Mouse (Mus musculus) CD8-positive naive resting alpha-beta T cell, adult 57 days (primary cell): ENCODE results near the gene Zc3h8. TPM values are rescaled to one million over a fixed set of nuclear protein-coding genes. Genes with fewer than 3 reads are reported as not detected.

Source experiments
- total RNA-seq: library from RNA; stranded (reverse); gene quantifications from one replicate; pipeline ENCODE4 v1.2.4, GENCODE M21; 2023

Zc3h8 gene
- 6.5 TPM for total RNA-seq

DNA sequence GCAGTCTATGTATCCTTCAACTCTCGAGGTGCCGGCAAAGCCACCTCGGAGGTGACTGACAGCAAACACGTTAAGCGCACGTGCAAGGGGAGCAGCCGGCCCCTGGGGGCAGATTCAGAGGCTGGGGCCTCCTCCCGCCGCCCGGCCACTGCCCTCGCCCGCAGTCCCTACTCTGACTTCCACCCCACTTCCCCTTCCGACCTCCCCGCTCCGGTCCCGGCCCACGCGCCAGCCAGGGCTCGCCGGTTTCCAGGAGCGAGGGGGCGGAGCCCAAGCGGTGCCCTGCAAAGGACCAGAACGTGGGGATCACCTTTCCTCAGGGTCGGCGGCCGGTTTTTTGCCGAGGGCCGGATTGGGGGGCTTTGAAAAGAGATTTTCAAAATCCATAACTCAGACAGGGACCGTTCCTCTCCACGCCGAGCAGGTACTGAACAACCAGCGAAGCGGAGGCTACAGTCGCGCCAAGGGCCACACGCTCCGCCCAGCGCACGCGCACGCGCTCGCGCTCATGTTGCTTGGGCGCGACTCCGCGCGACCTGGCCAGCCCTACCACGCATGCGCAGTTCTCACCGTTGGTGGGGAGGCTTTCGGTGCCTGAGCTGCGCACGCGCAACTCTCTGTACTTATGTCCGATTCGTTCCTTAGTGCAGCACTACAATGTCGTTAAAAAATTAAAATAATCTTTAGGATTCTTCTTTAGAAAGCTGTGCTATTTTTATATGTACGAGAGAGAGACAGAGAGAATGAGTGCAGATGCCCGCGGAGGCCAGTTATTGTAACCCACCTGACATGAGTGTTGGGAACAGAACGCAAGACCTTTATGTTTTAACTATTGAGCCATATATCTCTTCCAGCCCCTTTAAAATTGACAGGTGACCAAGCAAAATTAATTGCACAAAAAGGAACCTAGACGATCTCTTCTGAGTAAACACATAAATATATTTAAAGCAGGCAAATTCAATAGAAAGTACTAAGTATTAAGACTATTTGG, at the start of gene Zc3h8:
Zc3h8 (minus strand) TSS at position 540 of the 991 bp plus-strand sequence.

GRCm38 (mm10) chr2:128967661-128968441, 24.0 kb upstream of the Zc3h8 start, which contains the start of gene Gm10762:
Gene Gm10762, minus strand, starts transcription at chr2:128967725.

GRCm38 (mm10) chr2:128966641-128967580, 23.0 kb upstream of the Zc3h8 start, which contains the start of gene Zc3h6:
Gene Zc3h6, plus strand, starts transcription at chr2:128967402.

Other genes starting within 250 kb of the Zc3h8 start
- 1.1 TPM for gene Mertk, start 245.1 kb downstream of the Zc3h8 start, total RNA-seq
- gene Tmem87b, start 126.0 kb downstream of the Zc3h8 start, total RNA-seq = 40.5 TPM
- not detected for gene Fbln7, start 81.1 kb downstream of the Zc3h8 start, total RNA-seq
- 12.2 TPM for gene Zc3h6, start 23.3 kb upstream of the Zc3h8 start, total RNA-seq
- 4.7 TPM for gene Gm10762, start 23.6 kb upstream of the Zc3h8 start, total RNA-seq
- not detected for gene Vinac1, start 104.1 kb upstream of the Zc3h8 start, total RNA-seq
- 5.4 TPM for gene Ttl, start 121.9 kb upstream of the Zc3h8 start, total RNA-seq
- 48.7 TPM for gene Polr1b, start 156.9 kb upstream of the Zc3h8 start, total RNA-seq
- gene Chchd5, start 185.6 kb upstream of the Zc3h8 start, total RNA-seq = 14.9 TPM